Mouse (Mus musculus): Measurements from ENCODE around the gene Slc13a5.

GRCm38 (mm10) chr11:72307461-72307860 is 40.4 kb upstream of the Slc13a5 start:
- TF ChIP-seq CTCF (conservative IDR thresholded peaks at IDR 0.05; ENCODE audit: insufficient read depth, insufficient read length, low read depth, low read length): no peak
- no peak for TF ChIP-seq POLR2A (IDR thresholded peaks at IDR 0.05; ENCODE audit: low read depth, low read length)
